Mouse (Mus musculus) liver, postnatal 0 days (tissue): ENCODE data around the gene Ankrd16.

Source experiments
- CTCF ChIP-seq: sonication (generic); IDR thresholded peaks from 2 replicates; pipeline ENCODE4 v1.5.1; 2016; ENCODE audit warnings: antibody characterized with exemption, low read depth
- EP300 ChIP-seq: IDR thresholded peaks from 2 replicates; pipeline ENCODE4 v1.6.1; 2016; ENCODE audit warnings: antibody characterized with exemption, low read depth, mild to moderate bottlenecking

GRCm38 (mm10) chr2:11739516-11740051 lies 38.1 kb upstream of the Ankrd16 start:
- no peak for TF ChIP-seq CTCF
- no peak for TF ChIP-seq EP300
